Mouse (Mus musculus) limb, embryonic 10.5 days (tissue): ENCODE results near the gene Kctd11. TPM values are rescaled to one million over a fixed set of nuclear protein-coding genes. Genes with fewer than 3 reads are reported as not detected.
"Not testable (repeated sequence)": the region's sequence is repeated elsewhere in the genome, so short reads cannot be mapped to it uniquely, and the experiment has no call there.

Experiments
- DNase-seq: peaks from one replicate; pipeline ENCODE4 v3.0.0-alpha.2; 2017; ENCODE audit warnings: low spot score
- H3K27ac ChIP-seq: fragments of 300-500 bp; sonication (generic); 2 replicates; pipeline ENCODE4 v1.5.1; 2016; ENCODE audit warnings: mild to moderate bottlenecking
- H3K27me3 ChIP-seq: fragments of 300-500 bp; sonication (generic); 2 replicates; pipeline ENCODE4 v1.6.1; 2016; ENCODE audit warnings: low read depth, mild to moderate bottlenecking; ENCODE audit not compliant: poor library complexity, severe bottlenecking
- H3K36me3 ChIP-seq: fragments of 300-500 bp; sonication (generic); 2 replicates; pipeline ENCODE4 v1.6.1; 2016; ENCODE audit warnings: mild to moderate bottlenecking, moderate library complexity
- H3K4me1 ChIP-seq: fragments of 300-500 bp; sonication (generic); 2 replicates; pipeline ENCODE4 v1.6.1; 2016
- H3K4me3 ChIP-seq: fragments of 300-500 bp; sonication (generic); 2 replicates; pipeline ENCODE4 v1.5.1; 2016; ENCODE audit warnings: mild to moderate bottlenecking, moderate library complexity
- H3K9me3 ChIP-seq: fragments of 300-500 bp; sonication (generic); replicated peaks from 2 replicates; pipeline ENCODE4 v1.6.1; 2016; ENCODE audit warnings: mild to moderate bottlenecking
- WGBS: fragments of 180-500 bp; shearing (Covaris S2); methylation state at CpG from one replicate; pipeline ENCODE4 v1.1.7; 2016; 5-methylcytosine and 5-hydroxymethylcytosine counted together
- polyA plus RNA-seq: library from polyadenylated mRNA; unstranded; fragments of >200 nt; fragmentation: Nextera tagmentation; extraction: Ambion mirVana; gene quantifications from 2 replicates; pipeline ENCODE4 v1.2.1, GENCODE M21; 2016

Gene Kctd11
- polyA plus RNA-seq, result 6.1 and 6.4 TPM in 2 replicates

DNA sequence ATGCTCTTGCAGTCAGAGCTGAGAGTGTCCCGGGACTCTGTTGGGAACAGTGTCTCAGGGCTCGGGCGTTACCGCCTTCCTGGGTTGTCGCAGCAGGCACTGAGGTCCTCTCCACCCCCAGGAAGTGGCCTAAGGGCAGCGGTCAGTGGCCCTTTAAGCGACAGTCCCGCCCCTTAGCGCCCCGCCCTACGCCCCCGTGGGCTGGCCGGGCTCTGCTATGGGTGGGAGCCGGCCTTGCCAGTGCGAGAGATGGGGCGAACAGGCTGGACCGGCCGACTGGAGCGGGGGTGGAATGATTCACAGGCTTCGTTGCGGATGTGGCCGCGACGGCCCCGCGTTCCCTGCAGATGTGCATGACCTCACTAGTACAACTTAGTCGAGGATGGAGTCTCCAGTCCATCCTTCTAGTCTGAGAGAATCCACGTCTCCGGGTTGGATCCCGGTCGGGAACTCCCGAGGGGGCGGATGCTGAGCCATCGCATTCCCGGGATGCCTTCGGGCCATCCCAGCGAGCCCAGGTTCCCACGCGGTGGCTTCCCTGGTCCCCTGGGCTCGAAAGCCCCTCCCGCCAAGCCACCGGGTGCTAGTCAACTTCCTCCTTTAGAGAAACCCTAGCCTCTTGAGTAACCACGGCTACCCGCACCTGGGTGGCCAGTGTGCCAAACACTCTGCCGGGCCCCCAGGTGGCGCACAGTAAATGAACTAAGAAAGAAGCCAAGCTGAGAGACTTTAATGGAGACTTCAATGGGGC, at the start of gene Kctd11:
TSS of gene Kctd11 (minus strand) at position 554 of the 751 bp plus-strand sequence.
- Histone ChIP-seq H3K27me3 (no peaks in the 10 kb centered on the region), H3K27ac (peak within 1 kb of the TSS; percentile 87), H3K4me1 (peaks cover 52% of the 10 kb centered on the region), H3K9me3 (no peaks in the 10 kb centered on the region), H3K36me3 (no peaks in the 10 kb centered on the region), H3K4me3 (peak within 1 kb of the TSS; percentile 58)
- DNase-seq, result peak; percentile 89
- under 1% methylated on average over 46 of the region's 46 CpGs for WGBS

DNA sequence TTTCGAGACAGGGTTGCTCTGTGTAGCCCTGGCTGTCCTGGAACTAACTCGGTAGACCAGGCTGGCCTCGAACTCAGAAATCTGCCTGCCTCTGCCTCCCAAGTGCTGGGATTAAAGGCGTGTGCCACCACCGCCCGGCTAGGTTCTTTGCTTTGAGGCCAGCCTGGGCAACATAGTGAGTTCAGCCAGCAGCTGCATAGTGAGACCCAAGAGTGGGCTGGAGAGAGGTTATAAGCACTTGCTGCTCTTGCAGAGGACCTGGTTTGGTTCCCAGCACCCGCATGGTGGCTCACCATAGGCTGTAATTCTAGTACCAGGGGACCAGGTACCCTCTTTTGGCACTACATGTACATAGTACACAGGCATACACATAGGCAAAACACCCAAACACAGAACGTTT, 49.0 kb upstream of the Kctd11 start:
- H3K4me1 ChIP-seq, result peaks cover 13% of the 10 kb centered on the region
- WGBS, result 87% methylated on average over 8 of the region's 8 CpGs

DNA sequence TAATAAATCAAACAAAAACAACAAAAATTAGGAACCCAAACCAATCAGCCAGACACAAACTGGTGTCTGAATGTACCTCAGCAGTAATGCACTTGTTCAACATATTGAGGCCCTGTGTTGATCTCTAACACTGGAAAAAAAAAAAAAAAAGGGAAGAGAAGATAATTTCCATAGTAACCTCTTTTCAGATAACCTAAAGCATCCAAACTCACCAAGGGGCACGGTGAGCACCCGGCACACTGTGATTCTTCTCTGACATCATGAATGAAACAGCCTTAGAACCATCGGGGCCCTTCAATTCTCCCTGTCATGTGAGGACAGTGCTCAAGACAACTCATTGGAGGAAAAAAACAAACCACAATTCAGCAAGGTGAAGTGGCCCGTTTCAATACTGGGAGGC, 48.5 kb upstream of the Kctd11 start:
- H3K4me1 ChIP-seq, result peaks cover 9% of the 10 kb centered on the region
- 0 out of 2 replicates have a peak, but pooled peaks cover 2% of the 10 kb centered on the region for H3K27me3 ChIP-seq
- no peak overlapping the region for H3K4me3 ChIP-seq
- 92% methylated on average over 4 of the region's 4 CpGs for WGBS
- H3K9me3 ChIP-seq, result no peaks in the 10 kb centered on the region
- no peak for DNase-seq
- H3K36me3 ChIP-seq, result no peaks in the 10 kb centered on the region
- H3K27ac ChIP-seq, result no peak overlapping the region

More for the DNA sequence above, 49.0 kb upstream of the Kctd11 start:
- not testable (repeated sequence) for H3K4me3 ChIP-seq, H3K9me3 ChIP-seq, DNase-seq, H3K27me3 ChIP-seq, H3K36me3 ChIP-seq, H3K27ac ChIP-seq

DNA sequence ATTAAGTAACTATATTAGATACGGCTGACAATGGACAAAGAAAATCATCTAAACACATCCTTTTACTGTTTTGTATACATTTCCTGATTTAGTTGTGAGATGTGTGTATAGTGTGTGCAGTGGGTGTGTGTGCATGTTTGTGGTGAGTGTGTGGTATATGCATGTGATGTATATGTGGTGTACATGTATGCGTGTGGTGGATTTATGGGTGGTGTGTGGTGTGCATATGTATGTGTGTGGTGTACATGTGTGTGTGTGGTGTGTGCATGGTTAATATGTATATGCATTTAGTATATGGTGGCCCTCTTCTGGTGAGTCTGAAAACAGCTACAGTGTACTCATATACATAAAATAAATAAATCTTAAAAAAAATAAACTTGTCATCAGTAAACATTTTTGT, 46.3 kb upstream of the Kctd11 start:
- no peaks in the 10 kb centered on the region for H3K9me3 ChIP-seq
- peaks cover 5% of the 10 kb centered on the region for H3K4me1 ChIP-seq
- H3K27ac ChIP-seq, result no peak overlapping the region
- 96% methylated on average over 2 of the region's 2 CpGs for WGBS
- DNase-seq, result no peak
- no peaks in the 10 kb centered on the region for H3K27me3 ChIP-seq
- H3K4me3 ChIP-seq, result no peak overlapping the region
- no peaks in the 10 kb centered on the region for H3K36me3 ChIP-seq

DNA sequence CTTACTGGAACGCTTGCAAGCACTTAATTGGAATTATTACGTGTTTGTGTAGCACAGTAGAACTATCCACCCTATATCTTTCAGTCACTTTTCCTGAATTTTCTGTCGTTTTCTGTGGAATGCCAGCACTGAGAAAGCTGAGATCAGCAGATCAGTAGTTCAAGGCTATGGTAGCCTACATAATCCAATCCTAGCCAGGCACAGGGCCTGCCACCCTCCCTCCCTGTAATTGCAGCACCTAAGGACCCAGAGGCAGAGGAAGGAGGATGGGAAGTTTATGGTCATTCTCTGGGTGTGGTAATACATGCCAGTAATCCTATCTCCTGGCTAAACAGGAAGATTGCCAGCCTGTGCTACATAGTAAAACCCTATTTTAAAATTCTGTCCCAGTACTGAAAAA, 41.6 kb upstream of the Kctd11 start:
- no peak overlapping the region for H3K4me3 ChIP-seq

DNA sequence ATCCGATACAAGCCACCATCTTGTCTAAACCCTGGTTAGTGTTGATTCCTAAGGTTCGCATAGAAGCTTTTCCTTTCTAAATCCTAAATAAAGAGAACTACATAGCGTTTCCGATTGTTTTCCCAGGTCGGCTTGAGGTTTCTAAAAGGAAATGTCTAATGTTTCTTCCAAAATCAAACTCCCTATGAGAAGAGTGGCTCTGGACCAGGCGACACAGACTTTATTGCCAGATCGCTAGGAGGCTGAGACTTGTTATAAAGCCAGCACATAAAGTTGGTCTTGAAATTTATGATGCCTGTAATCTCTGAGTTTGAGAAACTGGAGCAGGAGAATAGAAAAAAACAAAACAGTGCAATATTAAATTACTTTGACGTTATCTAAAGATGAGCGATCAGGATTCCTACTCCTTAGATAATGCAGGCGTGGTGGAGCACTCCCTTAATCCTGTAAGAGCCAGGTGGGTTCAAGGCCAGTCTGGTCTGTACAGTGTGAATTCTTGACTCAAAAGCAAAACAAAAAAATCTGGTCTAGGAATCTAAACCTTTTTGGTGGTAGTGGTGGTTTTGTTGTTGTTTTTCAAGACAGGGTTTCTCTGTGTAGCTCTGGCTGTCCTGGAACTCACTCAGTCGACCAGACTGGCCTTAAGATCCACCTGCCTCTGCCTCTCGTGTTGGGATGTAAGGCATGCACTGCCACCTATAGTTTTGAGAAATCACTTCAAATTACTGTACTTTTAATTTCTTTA, 41.0 kb upstream of the Kctd11 start:
- H3K9me3 ChIP-seq, result no peaks in the 10 kb centered on the region
- no peak for DNase-seq
- H3K27ac ChIP-seq, result peak overlapping the region; percentile 99
- H3K4me3 ChIP-seq, result peak overlapping the region; percentile 100
- 5% methylated on average over 12 of the region's 12 CpGs for WGBS
- H3K27me3 ChIP-seq, result no peaks in the 10 kb centered on the region
- H3K4me1 ChIP-seq, result peaks cover 35% of the 10 kb centered on the region
- peaks cover 27% of the 10 kb centered on the region for H3K36me3 ChIP-seq

More for the DNA sequence above, 41.6 kb upstream of the Kctd11 start:
- H3K9me3 ChIP-seq, result no peaks in the 10 kb centered on the region
- no peak for DNase-seq
- no peaks in the 10 kb centered on the region for H3K27me3 ChIP-seq
- peaks cover 21% of the 10 kb centered on the region for H3K36me3 ChIP-seq
- WGBS, result 70% methylated on average over 3 of the region's 3 CpGs
- peaks cover 29% of the 10 kb centered on the region for H3K4me1 ChIP-seq
- H3K27ac ChIP-seq, result peak overlapping the region; percentile 99

DNA sequence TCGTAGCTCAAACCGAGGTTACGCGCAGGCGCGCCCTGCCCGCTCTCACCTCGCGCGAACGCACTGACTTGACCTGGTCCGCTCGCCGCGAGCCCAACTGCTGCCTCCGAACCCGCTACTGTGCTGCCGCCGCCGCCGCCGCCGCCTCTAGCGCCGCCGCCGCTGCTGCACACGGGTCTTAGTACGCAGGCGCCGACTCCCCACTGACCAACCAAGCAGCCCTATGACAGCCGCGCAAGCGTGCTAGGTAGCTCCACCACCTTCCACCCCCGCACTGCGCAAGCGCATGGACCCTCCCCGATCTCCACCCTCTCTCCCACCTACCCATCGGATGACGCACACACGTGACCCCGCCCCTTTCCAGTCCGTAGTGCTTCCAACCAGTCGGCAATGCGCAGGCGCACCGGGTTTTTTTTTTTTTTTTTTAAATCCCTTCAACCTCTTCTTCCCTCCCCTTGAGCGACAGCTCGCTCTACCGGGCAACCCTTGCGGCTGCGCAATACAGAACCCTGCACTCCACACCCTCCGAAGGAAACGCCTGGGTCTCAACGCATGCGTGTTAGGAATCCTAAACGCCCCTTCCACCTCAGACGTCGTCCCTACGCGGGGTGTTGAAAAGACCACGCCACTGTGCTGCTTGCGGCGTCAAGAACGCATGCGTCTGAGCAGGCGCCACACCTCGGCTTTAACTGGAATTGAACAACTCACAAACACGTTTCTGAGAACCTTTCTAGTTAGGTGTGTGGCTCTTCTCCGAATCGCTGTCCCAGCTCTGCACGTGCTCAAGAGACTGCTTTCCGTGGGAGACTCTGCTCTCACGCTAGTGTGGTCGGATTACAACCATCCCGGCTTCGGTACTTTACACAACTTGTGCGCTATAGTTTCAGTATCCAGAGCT, 40.2 kb upstream of the Kctd11 start, which contains the start of gene Eif5a:
TSS of gene Eif5a (minus strand) at position 845 of the 898 bp plus-strand sequence.
- H3K9me3 ChIP-seq, result no peaks in the 10 kb centered on the region
- peak within 1 kb of the TSS; percentile 99 for H3K27ac ChIP-seq
- no peaks in the 10 kb centered on the region for H3K27me3 ChIP-seq
- under 1% methylated on average over 78 of the region's 78 CpGs for WGBS
- peaks cover 35% of the 10 kb centered on the region for H3K36me3 ChIP-seq
- DNase-seq, result peak; percentile 100
- peak within 1 kb of the TSS; percentile 100 for H3K4me3 ChIP-seq
- peaks cover 40% of the 10 kb centered on the region for H3K4me1 ChIP-seq

DNA sequence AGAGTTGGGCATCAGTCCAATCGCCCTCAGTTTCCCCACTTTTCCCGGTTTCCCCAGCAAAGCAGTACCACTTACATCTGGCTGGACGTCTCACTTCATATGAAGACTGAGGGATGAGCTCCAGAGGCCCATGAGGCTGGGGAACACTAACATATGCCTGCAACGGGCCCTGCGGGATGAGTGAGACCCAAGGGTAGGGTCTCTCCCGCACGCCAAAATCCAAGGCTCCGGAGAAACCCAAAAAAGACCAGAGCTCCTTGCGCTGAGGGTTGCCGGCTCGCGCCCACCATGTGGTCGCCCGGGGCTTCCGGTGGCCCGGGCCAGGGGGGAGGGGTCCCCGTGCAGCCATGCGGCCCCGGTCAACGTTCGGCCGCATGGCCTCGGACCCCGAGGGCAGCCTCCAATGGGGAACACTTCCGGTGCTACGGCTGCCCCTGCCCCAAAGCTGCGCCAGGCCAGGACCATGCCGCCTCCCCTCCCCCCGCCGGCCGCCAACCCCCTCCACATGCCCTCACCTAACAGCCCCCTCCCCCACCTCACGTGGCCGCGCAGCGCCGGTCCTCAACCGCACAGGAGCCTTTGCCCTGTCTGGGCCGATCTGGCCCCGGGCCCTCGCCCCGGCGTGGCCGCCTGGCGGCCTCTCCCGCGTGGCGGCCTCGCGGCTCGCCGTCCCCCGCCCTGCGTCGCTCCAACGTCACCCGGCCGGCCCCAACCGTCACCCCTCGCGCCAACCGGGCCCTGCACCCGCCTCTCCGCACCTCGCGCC, 39.2 kb upstream of the Kctd11 start:
- Histone ChIP-seq H3K27me3 (no peaks in the 10 kb centered on the region), H3K36me3 (peaks cover 45% of the 10 kb centered on the region), H3K4me1 (peaks cover 49% of the 10 kb centered on the region), H3K27ac (peak overlapping the region; percentile 99), H3K4me3 (peak overlapping the region; percentile 100), H3K9me3 (no peaks in the 10 kb centered on the region)
- WGBS, result under 1% methylated on average over 65 of the region's 65 CpGs
- peak; percentile 82 for DNase-seq

DNA sequence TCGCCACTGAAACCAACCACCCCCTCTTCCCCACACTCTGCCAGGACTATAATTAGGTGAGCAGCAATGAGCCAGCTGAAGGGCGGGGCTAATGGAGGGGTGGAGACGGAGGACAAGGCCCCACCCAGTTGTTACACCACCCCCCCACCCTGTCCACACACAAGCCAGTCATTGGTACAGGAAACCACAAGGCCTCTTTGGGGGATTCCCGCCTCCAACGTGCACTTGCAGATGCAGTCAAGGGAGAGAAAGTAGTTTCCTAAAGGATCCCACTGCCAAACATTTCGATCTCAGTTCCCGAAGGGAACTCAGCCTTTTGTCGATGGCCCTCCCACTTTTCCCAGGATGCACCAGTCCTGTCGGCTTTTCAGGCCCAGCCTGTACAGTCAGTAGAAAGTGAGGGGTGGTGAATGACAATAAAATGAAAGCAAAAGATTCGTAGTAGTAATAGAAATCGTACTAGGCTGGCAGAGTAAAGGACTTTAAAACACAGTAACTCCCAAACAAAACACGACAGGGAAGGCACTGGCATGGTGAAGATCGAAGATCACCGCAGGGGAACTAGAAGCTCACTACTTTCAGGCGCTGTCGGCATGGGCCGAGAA, 38.6 kb upstream of the Kctd11 start:
- under 1% methylated on average over 17 of the region's 17 CpGs for WGBS
- Histone ChIP-seq H3K27ac (peak overlapping the region; percentile 99), H3K9me3 (no peaks in the 10 kb centered on the region), H3K36me3 (peaks cover 51% of the 10 kb centered on the region), H3K4me3 (peak overlapping the region; percentile 100), H3K27me3 (no peaks in the 10 kb centered on the region), H3K4me1 (peaks cover 56% of the 10 kb centered on the region)
- peak; percentile 72 for DNase-seq

DNA sequence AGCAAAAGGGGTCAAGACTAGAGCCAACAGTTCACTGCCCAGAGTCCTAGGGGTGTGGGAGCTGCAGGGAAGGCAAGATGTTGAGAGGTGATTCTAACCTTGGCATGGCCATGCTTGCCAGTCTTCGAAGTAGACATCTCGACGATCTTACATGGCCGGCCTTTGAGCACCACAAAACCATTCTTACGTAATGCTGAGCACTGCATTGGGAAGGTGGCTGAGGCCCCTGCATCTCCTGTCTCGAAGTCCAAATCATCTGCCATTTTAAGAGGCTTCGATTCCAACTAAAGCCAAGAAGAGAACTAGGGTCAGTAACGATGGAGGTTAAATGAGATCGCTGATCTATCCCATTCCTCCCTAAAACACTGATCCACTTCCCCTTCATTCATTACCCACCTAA, 37.8 kb upstream of the Kctd11 start:
- H3K9me3 ChIP-seq, result no peaks in the 10 kb centered on the region
- WGBS, result 87% methylated on average over 9 of the region's 9 CpGs
- no peak for DNase-seq
- H3K27me3 ChIP-seq, result no peaks in the 10 kb centered on the region
- peaks cover 63% of the 10 kb centered on the region for H3K4me1 ChIP-seq
- H3K27ac ChIP-seq, result peak overlapping the region; percentile 99; the same call in 1 of the 2 replicates
- H3K4me3 ChIP-seq, result peak overlapping the region; percentile 100
- H3K36me3 ChIP-seq, result peaks cover 54% of the 10 kb centered on the region

DNA sequence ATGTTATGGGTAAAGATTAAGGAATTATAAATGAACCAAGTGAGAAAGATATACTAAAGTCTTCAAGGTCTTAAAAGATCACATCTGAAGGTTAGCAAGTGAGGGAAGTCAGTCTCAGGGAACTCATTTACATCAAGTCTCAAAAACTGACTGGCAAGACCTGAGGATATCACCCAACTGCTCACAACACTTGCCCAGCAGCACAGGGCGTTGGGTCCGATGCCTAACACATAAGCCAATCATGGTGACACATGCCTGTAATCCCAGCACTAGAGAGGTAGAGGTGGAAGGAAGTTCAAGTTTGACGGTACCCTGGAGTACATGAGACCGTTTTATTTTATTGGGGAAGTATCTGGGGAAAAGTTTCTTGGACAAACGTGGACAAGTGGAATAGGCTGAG, 36.9 kb upstream of the Kctd11 start:
- 89% methylated on average over 5 of the region's 5 CpGs for WGBS
- DNase-seq, result no peak
- Histone ChIP-seq H3K4me3 (peak overlapping the region; percentile 100; the same call in 1 of the 2 replicates), H3K27me3 (no peaks in the 10 kb centered on the region), H3K36me3 (peaks cover 60% of the 10 kb centered on the region), H3K4me1 (peaks cover 69% of the 10 kb centered on the region), H3K9me3 (no peaks in the 10 kb centered on the region), H3K27ac (no peak overlapping the region)
